Mouse (Mus musculus) 3T3-L1 (cell line): ENCODE data around the gene Polr3h.

Experiments
- DNase-seq: peaks from one replicate; pipeline ENCODE4 v3.0.0-alpha.2; 2015; ENCODE audit warnings: low read depth, low spot score

Polr3h gene

GRCm38 (mm10) chr15:81872262-81873136 lies 53.5 kb downstream of the Polr3h start, which contains the start of gene Aco2:
Aco2 (plus strand) TSS chr15:81872309.
- peak; percentile 99 for DNase-seq

GRCm38 (mm10) chr15:81871604-81872261 lies 54.3 kb downstream of the Polr3h start, which contains the start of gene Phf5a:
Phf5a (minus strand) TSS chr15:81871911.
- peak; percentile 95 for DNase-seq

GRCm38 (mm10) chr15:81869985-81870384 lies 56.1 kb downstream of the Polr3h start:
- DNase-seq: no peak

GRCm38 (mm10) chr15:81864238-81864637 lies 61.8 kb downstream of the Polr3h start:
- DNase-seq: no peak

DNA sequence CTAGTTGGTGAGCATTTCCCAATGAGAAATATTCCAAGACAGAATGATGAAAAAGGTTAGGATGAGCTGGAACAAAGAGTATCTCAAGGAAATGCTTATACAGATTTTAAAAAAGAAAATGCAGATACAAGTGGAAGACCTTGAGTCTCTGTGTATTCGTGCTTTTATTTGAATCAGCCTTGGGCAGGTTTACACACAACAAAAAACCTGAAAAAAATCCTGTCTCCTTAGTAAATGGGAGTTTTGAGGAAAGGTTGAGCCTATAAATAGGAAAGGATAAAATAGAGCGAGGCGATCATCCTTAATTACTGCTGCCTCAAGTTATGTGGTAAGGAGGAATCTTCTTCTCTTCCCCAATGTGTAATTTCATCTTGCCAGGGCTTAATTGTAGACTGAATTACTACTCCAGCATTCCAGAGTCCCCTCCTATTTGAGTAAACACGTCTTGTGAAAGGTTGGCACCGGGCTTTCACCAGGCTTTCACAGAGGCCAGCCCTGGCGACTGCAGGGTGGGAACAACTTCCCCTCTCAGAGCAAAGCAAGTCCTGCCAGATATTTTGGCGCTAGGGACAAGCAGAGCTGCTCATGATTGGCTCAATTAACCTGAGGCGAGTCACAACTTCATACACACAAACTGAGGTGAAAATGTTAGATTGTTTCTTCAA lies 65.4 kb downstream of the Polr3h start:
- no peak for DNase-seq

DNA sequence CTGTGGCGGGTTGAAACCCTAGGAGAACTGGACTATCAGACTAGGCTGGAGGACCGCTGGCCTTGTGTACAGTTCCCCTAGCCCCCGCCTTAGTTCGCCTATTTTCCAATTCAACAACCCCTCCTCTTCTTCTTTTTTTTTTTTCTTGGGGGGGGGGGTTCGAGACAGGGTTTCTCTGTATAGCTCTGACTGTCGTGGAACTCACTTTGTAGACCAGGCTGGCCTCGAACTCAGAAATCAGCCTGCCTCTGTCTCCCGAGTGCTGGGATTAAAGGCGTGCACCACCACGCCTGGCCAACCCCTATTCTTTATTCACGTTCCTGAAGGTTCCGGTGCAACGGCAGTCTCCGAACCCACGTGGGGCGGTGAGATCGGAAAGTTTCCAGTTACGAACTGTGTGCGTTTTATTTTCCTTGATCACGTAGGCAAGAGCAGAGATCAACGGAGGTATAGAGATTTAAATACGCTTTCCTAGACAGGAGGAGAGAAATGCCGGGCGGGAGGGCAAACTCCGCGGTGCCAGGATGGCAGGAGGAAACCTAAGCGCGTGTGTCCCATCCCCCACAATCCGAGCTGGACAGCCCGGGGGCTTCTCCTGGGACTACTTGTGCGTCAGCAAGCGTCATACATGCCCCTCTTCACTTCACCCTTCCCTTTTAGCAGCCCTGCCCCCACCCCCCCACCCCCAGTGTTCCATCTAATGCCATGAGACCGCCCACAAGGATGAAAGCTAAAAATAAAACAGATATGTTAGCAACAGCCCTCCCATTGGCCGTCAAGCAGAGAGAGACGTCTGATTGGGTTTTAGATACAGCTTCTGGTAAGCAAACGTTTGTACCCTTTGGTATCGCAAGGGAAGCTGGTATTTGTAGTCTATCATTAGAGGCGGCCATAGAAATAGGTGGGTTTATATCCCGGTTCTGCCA lies 66.4 kb downstream of the Polr3h start:
- peak; percentile 84 for DNase-seq

GRCm38 (mm10) chr15:81858517-81859329 lies 67.3 kb downstream of the Polr3h start, which contains the start of gene Tob2:
Tob2 (minus strand) TSS chr15:81858796.
- peak; percentile 72 for DNase-seq

DNA sequence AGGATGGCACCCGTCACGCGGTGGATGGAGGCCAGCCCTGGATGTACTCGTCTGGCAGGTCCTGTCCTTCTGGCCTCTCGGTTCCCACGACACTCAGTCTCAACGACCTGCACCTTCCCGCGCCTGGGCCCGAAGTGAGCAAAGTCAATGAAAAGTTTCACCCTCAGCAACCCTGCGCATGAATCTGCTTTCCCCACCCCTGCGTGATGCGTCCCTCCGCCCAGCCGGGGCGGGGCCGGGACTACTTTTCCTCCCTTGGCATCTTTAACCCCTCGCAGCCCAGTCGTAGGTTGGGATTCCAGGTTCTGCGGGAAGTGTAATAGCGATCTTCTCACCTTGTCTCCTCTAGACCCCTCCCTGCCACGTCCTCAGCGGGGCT lies 67.9 kb downstream of the Polr3h start:
- DNase-seq: peak; percentile 84

DNA sequence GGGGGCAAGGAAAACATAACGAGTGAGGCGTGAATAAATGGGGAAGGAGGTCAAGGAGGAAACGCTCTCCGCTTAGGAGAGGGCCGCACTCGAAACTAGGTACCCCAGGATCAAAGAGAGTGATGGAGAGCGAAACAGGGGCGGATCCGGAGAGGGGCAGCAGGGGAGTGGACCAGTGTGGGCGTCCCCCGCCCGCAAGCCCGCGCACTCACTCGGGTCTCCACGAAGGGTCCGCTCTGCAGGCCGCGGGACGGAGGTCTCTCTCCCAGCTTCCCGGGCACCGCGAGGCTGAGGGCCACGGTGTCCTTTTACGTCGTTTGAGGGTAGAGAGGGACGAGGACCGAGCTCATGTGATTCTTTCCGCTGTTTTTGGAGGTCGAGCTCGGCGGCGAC lies 68.3 kb downstream of the Polr3h start:
- DNase-seq: peak; percentile 42

DNA sequence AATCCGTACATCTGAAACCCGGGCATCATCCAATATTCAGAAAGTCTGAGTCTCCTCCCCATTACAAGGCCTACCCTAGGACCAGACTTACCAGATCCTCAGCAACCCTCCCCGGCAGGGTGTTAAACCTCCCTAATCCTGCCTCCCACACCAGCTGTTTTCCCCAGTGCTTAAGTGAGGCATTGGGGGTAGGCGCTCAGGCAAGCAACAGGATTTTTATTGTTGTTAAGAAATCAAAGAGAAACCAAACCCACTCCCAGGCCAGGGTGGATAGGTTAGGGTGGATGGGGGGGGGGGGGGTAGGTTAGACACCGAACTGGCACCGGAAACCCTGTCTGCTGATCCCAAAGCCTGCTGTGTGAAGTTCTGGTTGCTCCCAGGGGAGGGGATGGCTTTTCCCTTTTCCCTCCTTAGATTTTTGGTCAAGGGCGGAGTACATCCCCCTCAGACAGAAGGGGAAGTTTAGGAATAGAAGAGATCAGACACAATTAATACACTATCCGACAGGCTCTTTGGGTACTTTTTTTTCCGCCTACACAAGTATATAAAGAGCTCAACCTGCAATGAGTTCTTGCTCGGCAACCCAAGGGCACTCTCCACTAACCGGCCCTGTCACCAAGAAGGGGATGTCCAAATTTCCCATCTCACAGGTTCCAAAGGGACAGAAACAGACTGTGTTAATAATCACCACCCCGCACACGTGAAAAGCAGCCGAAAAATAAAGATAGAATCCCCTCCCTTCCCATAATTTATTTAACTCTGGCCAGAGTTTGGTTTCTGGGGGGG lies 68.9 kb downstream of the Polr3h start:
- peak; percentile 56 for DNase-seq

DNA sequence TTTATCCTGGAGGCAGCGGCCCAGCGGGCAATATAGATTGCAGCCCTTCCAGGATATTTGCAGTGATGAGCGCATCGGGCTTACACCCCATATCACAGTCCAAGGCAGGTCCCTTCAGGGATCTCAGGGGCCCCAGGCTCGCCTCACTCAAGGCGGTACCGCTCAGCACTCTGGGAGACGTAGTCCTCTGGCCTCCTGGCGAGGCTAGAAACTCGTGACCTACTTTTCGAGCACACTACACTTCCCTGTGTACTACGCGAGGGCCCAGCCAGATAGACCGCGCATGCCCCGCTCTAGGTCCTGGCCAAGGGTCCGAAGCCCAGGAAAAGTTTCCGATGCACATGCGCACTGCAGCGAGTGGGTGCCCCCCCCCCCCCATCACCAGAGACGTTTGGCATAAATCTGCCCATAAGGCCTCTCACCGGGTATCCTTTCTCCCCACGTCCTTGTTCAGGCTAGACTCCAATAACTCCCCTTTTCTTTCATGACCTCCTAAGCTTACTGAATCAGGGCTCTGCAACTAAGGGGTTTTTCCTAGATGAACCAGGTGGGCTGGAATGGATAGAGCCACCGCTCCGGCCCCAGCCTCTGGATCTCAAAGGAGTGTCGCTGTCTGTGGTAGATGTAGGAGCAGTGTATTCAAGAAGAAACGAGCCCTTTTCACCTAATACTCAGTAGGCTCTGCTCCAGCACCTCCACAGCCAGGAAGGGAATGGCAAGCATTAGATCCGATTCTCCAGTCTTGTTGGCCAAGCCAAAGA lies 69.8 kb downstream of the Polr3h start:
- DNase-seq: peak; percentile 96

DNA sequence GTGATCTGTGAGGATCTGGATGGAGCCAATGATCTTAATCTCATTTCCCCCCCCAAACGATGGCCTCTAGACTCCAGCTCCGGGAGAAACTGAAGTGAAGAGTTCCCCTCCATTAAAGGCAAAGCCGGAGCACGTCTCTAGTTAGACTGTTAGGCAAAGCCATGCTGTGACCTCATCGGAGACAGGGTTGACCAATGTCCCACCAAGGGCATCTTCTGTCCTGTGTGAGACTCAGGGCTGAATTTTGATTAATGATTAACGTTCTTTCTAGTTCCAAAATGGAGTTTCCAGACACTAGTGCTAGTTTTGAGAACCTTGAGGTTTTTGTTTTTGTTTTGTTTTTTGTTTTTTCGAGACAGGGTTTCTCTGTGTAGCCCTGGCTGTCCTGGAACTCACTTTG lies 73.0 kb downstream of the Polr3h start:
- no peak for DNase-seq

GRCm38 (mm10) chr15:81852411-81853000 lies 73.5 kb downstream of the Polr3h start:
- no peak for DNase-seq

DNA sequence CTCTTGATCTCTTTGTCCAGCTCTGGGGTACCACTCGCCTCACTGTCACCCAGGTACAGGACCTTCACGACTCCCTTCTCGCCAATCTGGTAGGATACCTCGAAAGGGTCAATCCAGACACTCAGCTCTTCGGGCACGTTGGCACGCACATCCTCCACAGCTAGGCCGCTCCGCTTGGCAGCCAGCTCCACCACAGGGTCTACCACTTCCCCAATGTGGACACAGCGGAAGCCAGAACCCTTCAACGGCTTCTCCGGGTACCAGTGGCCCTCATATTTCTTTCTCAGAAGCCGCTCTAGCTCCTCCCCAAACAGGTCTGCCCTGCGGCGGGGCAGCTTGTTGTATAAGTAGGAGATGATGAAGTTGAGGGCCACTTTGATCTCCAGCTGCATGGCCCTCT lies 74.7 kb downstream of the Polr3h start:
- DNase-seq: no peak

- no peak for DNase-seq
These were observed 75.3 kb downstream of the Polr3h start for GRCm38 (mm10) chr15:81850718-81851117.

DNA sequence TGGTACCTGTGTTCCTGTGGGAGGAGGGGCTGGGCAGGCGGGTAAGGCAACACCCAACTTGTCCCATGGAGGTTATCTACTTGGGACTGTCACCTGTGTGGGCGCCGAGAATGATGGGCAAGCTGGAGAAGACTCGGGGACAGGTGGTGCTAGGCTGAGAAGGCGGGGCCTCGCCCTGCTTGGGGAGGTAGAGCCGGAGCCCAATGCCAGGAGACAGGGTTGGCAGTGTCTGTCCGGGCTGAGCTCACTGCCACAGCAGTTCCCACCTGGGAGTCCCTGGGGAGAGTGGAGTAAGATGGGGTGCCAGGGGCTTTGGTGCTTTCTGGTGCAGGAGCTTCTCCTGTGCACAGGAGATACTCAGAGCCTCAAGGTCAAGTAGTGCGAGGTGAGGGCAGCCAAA lies 76.9 kb downstream of the Polr3h start:
- no peak for DNase-seq

GRCm38 (mm10) chr15:81848301-81848700 lies 77.7 kb downstream of the Polr3h start:
- DNase-seq: peak; percentile 69

DNA sequence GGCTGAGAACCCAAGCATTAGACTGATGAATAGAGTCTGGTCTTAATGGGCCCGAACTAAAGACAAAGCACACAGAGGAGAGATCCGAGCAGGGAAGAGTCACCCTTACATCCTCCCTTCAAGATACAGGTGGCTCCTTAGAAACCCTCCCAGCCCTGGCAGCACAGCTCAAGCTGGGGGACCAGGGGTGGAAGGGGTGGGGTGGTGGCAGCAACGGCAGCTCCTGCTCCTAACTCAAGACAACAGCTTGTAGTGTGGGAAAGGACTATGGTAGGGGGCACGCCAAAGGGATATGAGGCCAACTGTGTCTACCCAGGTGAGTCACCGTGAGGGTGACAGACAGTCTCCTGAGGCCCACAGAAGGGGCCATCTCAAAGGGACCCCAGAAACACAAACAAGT lies 78.2 kb downstream of the Polr3h start:
- no peak for DNase-seq
